Mouse (Mus musculus) kidney, postnatal 14 days (tissue): ENCODE data around the gene Casq1.
"Not testable (repeated sequence)": the region's sequence is repeated elsewhere in the genome, so short reads cannot be mapped to it uniquely, and the experiment has no call there.

ENCODE experiments used
- DNase-seq: peaks from one replicate; pipeline ENCODE4 v3.0.0; 2022; ENCODE audit warnings: mixed read lengths

The Casq1 gene

GRCm38 (mm10) chr1:172219451-172220406, at the start of gene Casq1:
TSS of gene Casq1 (minus strand) at chr1:172219868.
- DNase-seq, result no peak

GRCm38 (mm10) chr1:172261477-172262078, 41.9 kb upstream of the Casq1 start, which contains the start of gene Igsf8:
TSS of gene Igsf8 (plus strand) at chr1:172261641.
- DNase-seq, result no peak

GRCm38 (mm10) chr1:172258314-172258713, 38.6 kb upstream of the Casq1 start, which contains the start of gene Atp1a4:
TSS of gene Atp1a4 (minus strand) at chr1:172258414.
- no peak for DNase-seq

GRCm38 (mm10) chr1:172247679-172248078, 28.0 kb upstream of the Casq1 start:
- peak; percentile 46 for DNase-seq

GRCm38 (mm10) chr1:172247216-172247615, 27.5 kb upstream of the Casq1 start:
- DNase-seq, result no peak

- DNase-seq, result not testable (repeated sequence)
These were observed 25.0 kb upstream of the Casq1 start for GRCm38 (mm10) chr1:172244645-172245044.

- peak; percentile 41 for DNase-seq
These were observed 24.0 kb upstream of the Casq1 start for GRCm38 (mm10) chr1:172243547-172244205.

- DNase-seq, result peak; percentile 75
These were observed 22.7 kb upstream of the Casq1 start for GRCm38 (mm10) chr1:172242401-172242800.

- peak; percentile 45 for DNase-seq
These were observed 21.5 kb upstream of the Casq1 start for GRCm38 (mm10) chr1:172240945-172241708.

- DNase-seq, result no peak
These were observed 9.5 kb upstream of the Casq1 start for GRCm38 (mm10) chr1:172229215-172229614.

- no peak for DNase-seq
These were observed 8.5 kb upstream of the Casq1 start for GRCm38 (mm10) chr1:172228209-172228608.

- DNase-seq, result no peak
These were observed 1.8 kb upstream of the Casq1 start for GRCm38 (mm10) chr1:172221297-172222063.

- peak; percentile 88 for DNase-seq
These were observed 746 bp upstream of the Casq1 start for GRCm38 (mm10) chr1:172220414-172220813.

- no peak for DNase-seq
These were observed 1.3 kb downstream of the Casq1 start for GRCm38 (mm10) chr1:172218164-172218910.

- peak; percentile 94 for DNase-seq
These were observed 2.5 kb downstream of the Casq1 start for GRCm38 (mm10) chr1:172217148-172217547.

- peak; percentile 27 for DNase-seq
These were observed 4.9 kb downstream of the Casq1 start for GRCm38 (mm10) chr1:172214748-172215147.

GRCm38 (mm10) chr1:172213771-172214170, 5.9 kb downstream of the Casq1 start:
- DNase-seq, result no peak

GRCm38 (mm10) chr1:172212776-172213175, 6.9 kb downstream of the Casq1 start:
- DNase-seq, result no peak

GRCm38 (mm10) chr1:172207111-172207584, 12.5 kb downstream of the Casq1 start:
- DNase-seq, result peak; percentile 45

GRCm38 (mm10) chr1:172206141-172206917, 13.3 kb downstream of the Casq1 start, which contains the start of gene Pea15a:
TSS of gene Pea15a (minus strand) at chr1:172206804.
- DNase-seq, result peak; percentile 91
